ENCODE assay signal across 17 mouse cellular contexts in genomic region chr6:142471141-142471540, GRCm38 (mm10). TPM values are rescaled to one million over a fixed set of nuclear protein-coding genes. Genes with fewer than 3 reads are reported as not detected.
"Had no signal": no experiment of that assay in that cellular context is flagged by ENCODE, and none has a peak within 500 bp of the region (broad histone marks: within the 10 kb centered on the region; RNA-seq: fewer than 3 reads in every experiment).

No protein-coding gene starts in this region.

- DNase-seq: kidney, adult 11 months; kidney, adult 9 months; kidney, postnatal 4 days; left cerebral cortex, postnatal 4 days; lung, adult 2 months; lung, postnatal 10 days; right cerebral cortex, postnatal 14 days; thymus, adult 2 months; thymus, postnatal 4 days had no signal

- H3K4me2 ChIP-seq: limb, embryonic 13.5 days; midbrain, embryonic 13.5 days had no signal

- H3K4me3 ChIP-seq: layer of hippocampus, adult 2 months; limb, embryonic 13.5 days; midbrain, embryonic 13.5 days had no signal

- H3K27ac ChIP-seq: kidney, postnatal 0 days; layer of hippocampus, adult 2 months; limb, embryonic 13.5 days; midbrain, embryonic 13.5 days had no signal

- H3K27me3 ChIP-seq: limb, embryonic 13.5 days; midbrain, embryonic 13.5 days had no signal

- ATAC-seq: midbrain, embryonic 13.5 days had no signal

- H3K36me3 ChIP-seq: limb, embryonic 13.5 days; midbrain, embryonic 13.5 days had no signal

- H3K4me1 ChIP-seq: midbrain, embryonic 13.5 days had no signal

- H3K9me3 ChIP-seq: limb, embryonic 13.5 days; midbrain, embryonic 13.5 days had no signal

- H3K9ac ChIP-seq: limb, embryonic 13.5 days; midbrain, embryonic 13.5 days had no signal

RNA-seq across cellular contexts. Expression of gene Gys2, which starts 1.8 kb away (rescaled TPM):
- total RNA-seq: layer of hippocampus, postnatal 10 days; left cerebral cortex, postnatal 4 days; midbrain, postnatal 0 days had no signal
- polyA plus RNA-seq: kidney, postnatal 0 days; limb, embryonic 13.5 days; neural tube, embryonic 14.5 days; small intestine, adult 2 months had no signal
